Mouse (Mus musculus) limb, embryonic 12.5 days (tissue): ENCODE data around the gene Mrpl39. TPM values are rescaled to one million over a fixed set of nuclear protein-coding genes. Genes with fewer than 3 reads are reported as not detected.
A peak's percentile ranks its signal among the peaks of the same experiment; 100 is the strongest.

ENCODE experiments used
- ATAC-seq: fragments of 200-750 bp; cut with Nextera tagmentation; 2 replicates; pipeline ENCODE4 v1.8.0; 2017; ENCODE audit warnings: low read depth, moderate TSS enrichment; ENCODE audit not compliant: insufficient number of reproducible peaks, insufficient read depth, low FRiP score, low TSS enrichment
- H3K27ac ChIP-seq: fragments of 300-500 bp; sonication (generic); 2 replicates; pipeline ENCODE4 v1.5.1; 2016; ENCODE audit warnings: mild to moderate bottlenecking, moderate library complexity
- H3K27me3 ChIP-seq: fragments of 300-500 bp; sonication (generic); 2 replicates; pipeline ENCODE4 v1.6.1; 2016; ENCODE audit warnings: mild to moderate bottlenecking, moderate library complexity
- H3K36me3 ChIP-seq: fragments of 300-500 bp; sonication (generic); 2 replicates; pipeline ENCODE4 v1.6.1; 2016; ENCODE audit warnings: mild to moderate bottlenecking, moderate library complexity
- H3K4me1 ChIP-seq: fragments of 300-500 bp; sonication (generic); replicated peaks from 2 replicates; pipeline ENCODE4 v1.6.1; 2016
- H3K4me2 ChIP-seq: fragments of 300-500 bp; sonication (generic); 2 replicates; pipeline ENCODE4 v1.6.1; 2016; ENCODE audit warnings: mild to moderate bottlenecking, moderate library complexity
- H3K4me3 ChIP-seq: fragments of 300-500 bp; sonication (generic); replicated peaks from 2 replicates; pipeline ENCODE4 v1.5.1; 2016; ENCODE audit warnings: mild to moderate bottlenecking
- H3K9ac ChIP-seq: fragments of 300-500 bp; sonication (generic); replicated peaks from 2 replicates; pipeline ENCODE4 v1.6.1; 2016; ENCODE audit warnings: mild to moderate bottlenecking, moderate library complexity
- H3K9me3 ChIP-seq: fragments of 300-500 bp; sonication (generic); 2 replicates; pipeline ENCODE4 v1.6.1; 2016; ENCODE audit warnings: mild to moderate bottlenecking, moderate library complexity
- WGBS: fragments of 180-500 bp; shearing (Covaris S2); methylation state at CpG from one replicate; pipeline ENCODE4 v1.1.7; 2016; 5-methylcytosine and 5-hydroxymethylcytosine counted together
- microRNA counts: library from miRNA; unstranded; fragments of <30 nt; microRNA quantifications from one replicate; lab custom pipeline; 2017
- microRNA-seq: library from miRNA; unstranded; fragments of <30 nt; microRNA quantifications from one replicate; pipeline ENCODE4, GENCODE M21; 2017
- polyA plus RNA-seq: library from polyadenylated mRNA; unstranded; fragments of >200 nt; fragmentation: Nextera tagmentation; extraction: Ambion mirVana; gene quantifications from 2 replicates; pipeline ENCODE4 v1.2.1, GENCODE M21; 2016

Mrpl39 gene
- polyA plus RNA-seq, 1 experiment from 2014 or later = 45.2 TPM

DNA sequence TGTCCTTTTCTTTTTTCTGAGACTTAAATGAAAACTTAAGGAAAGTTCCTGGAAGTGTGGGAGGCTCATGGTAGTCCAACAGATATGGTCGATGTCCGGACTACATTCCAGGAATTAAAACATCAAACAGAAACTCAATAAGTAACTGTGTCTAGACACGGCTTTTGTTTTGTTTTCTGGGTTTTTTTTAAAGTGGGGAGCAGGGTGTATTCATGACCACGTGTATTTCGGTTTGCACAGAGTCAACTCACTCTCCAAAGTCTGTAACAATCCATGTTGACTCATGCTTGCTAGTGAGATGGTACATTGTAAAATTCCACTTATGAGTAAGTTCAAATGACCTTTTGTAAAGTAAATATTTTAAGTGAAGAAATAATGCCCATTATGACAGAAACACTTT lies 54.8 kb downstream of the Mrpl39 start:
- Histone ChIP-seq H3K9me3 (no peaks in the 10 kb centered on the region), H3K4me1 (no peaks in the 10 kb centered on the region), H3K9ac (no peak overlapping the region), H3K36me3 (no peaks in the 10 kb centered on the region), H3K27me3 (no peaks in the 10 kb centered on the region), H3K4me3 (no peak overlapping the region), H3K27ac (no peak overlapping the region), H3K4me2 (no peak overlapping the region)
- ATAC-seq = no peak
- 84% methylated on average over 5 of the region's 5 CpGs for WGBS

DNA sequence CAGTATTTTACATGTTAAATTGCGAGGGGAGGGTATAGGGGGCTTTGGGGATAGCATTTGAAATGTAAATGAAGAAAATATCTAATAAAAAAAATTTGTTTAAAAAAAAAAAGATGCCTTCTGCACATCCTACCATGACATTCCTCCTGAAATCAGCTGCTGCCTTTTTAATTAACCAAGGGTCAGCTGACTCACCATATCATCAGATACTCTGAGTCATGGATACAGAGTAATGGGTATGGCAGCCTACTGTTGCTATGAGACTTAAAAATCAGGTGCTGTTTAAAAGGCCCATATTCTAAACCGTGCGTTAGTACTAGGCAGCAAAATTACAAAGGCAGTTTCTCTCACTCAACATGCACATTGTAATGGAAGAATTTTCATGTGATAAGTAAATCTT lies 58.2 kb downstream of the Mrpl39 start:
- no peaks in the 10 kb centered on the region for H3K36me3 ChIP-seq
- H3K27me3 ChIP-seq = no peaks in the 10 kb centered on the region
- ATAC-seq = no peak
- no peaks in the 10 kb centered on the region for H3K9me3 ChIP-seq
- H3K4me1 ChIP-seq = no peaks in the 10 kb centered on the region
- no peak overlapping the region for H3K4me3 ChIP-seq
- no peak overlapping the region for H3K9ac ChIP-seq
- WGBS = 89% methylated on average over 3 of the region's 3 CpGs
- H3K4me2 ChIP-seq = no peak overlapping the region
- no peak overlapping the region for H3K27ac ChIP-seq

MicroRNAs encoded within 50 kb of the gene (microRNA counts, 519-probe panel; counts per million panel counts)
- microRNA mmu-miR-155 (lab: Ali Mortazavi, UCI) = not detected

Small RNAs within 50 kb of the gene (microRNA-seq; reads per million reads assigned to microRNA genes)
- gene Mir155 = 357 reads per million, percentile 65 among the genes with 10 or more reads in this experiment

Other genes with a start within 250 kb of the Mrpl39 start
- gene A730009L09Rik, start 220.6 kb downstream of the Mrpl39 start, polyA plus RNA-seq = not detected in 2 replicates
- gene Jam2, start 38.4 kb upstream of the Mrpl39 start, polyA plus RNA-seq = 4.3 and 4.5 TPM in 2 replicates
- 39.0 and 42.3 TPM in 2 replicates for gene Gabpa, start 99.2 kb upstream of the Mrpl39 start, polyA plus RNA-seq
- gene Atp5j, start 99.9 kb upstream of the Mrpl39 start, polyA plus RNA-seq = 838 and 846 TPM in 2 replicates